Mouse (Mus musculus) embryonic fibroblast, embryonic 13.5 days (primary cell): ENCODE data around the gene Rab4a. TPM values are rescaled to one million over a fixed set of nuclear protein-coding genes. Genes with fewer than 3 reads are reported as not detected.

Source experiments
- H3K27ac ChIP-seq: 2 replicates; pipeline ENCODE4 v1.5.1; 2012; ENCODE audit warnings: low read length, control low read depth, inconsistent platforms; ENCODE audit not compliant: insufficient read depth
- H3K4me1 ChIP-seq: 2 replicates; pipeline ENCODE4 v1.6.1; 2011; ENCODE audit warnings: low read length; ENCODE audit not compliant: control insufficient read depth, insufficient read depth
- H3K4me3 ChIP-seq: 2 replicates; pipeline ENCODE4 v1.5.1; 2011; ENCODE audit warnings: mild to moderate bottlenecking, control low read depth, low read length; ENCODE audit not compliant: insufficient read depth
- CTCF ChIP-seq: IDR thresholded peaks from 2 replicates; pipeline ENCODE4 v1.5.1; 2011; ENCODE audit warnings: mild to moderate bottlenecking, control low read depth, low read length, moderate library complexity, borderline replicate concordance; ENCODE audit not compliant: insufficient read depth
- POLR2A ChIP-seq: IDR thresholded peaks from 2 replicates; pipeline ENCODE4 v1.6.1; 2011; ENCODE audit warnings: low read depth, mild to moderate bottlenecking, control low read depth, low read length, moderate library complexity
- polyA plus RNA-seq: library from polyadenylated mRNA; stranded (reverse); fragments of >200 nt; gene quantifications from 2 replicates; pipeline ENCODE4 v1.2.4, GENCODE M21; 2011; ENCODE audit warnings: low read depth; ENCODE audit not compliant: missing spikeins, insufficient read length

The Rab4a gene
- polyA plus RNA-seq, 1 experiment, result 22.0 TPM

GRCm38 (mm10) chr8:123858941-123859647 lies 53.3 kb downstream of the Rab4a start:
- Histone ChIP-seq H3K4me1 (no peaks in the 10 kb centered on the region), H3K4me3 (peak overlapping the region; percentile 72), H3K27ac (no peak overlapping the region)
- TF ChIP-seq POLR2A, result peak; percentile 43; the same call in 1 of the 2 replicates
- TF ChIP-seq CTCF, result no peak

DNA sequence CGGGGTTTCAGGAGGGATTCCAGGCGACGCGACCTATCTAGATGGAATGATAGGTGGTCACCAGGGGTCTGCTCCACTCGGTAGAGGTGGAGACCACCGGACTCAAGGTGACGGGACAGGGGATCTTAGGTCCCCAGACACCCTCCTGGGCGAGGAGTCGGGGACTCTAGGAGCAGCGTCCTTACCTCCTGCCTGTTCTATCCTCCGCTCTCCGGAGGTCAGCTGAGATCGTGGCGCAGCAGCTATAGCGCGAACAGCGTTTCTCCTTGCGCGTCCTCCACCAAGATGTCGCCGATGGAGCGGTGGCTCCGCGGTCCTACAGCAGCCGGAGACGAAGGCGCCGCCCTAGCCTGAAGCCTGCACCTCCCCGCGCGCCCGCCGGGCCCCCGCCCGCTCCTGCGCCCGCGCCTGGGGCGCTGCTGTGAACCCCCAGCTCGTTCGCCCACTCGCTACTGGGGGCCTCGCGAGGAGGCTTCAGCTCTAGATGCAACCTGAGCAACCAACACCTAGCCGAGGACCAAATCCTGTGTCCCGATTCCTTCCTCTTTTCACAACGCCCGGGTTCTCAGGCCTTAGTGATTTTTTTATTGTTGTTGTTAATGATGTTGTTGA lies 54.0 kb downstream of the Rab4a start, which contains the start of gene Ccsap:
Gene Ccsap, minus strand, starts transcription at position 562 of the 612 bp plus-strand sequence.
- Histone ChIP-seq H3K4me1 (no peaks in the 10 kb centered on the region), H3K27ac (no peak within 1 kb of the TSS), H3K4me3 (peak within 1 kb of the TSS; percentile 72)
- TF ChIP-seq POLR2A (peak; percentile 40; the same call in 1 of the 2 replicates), CTCF (no peak)

- Histone ChIP-seq H3K4me3 (peak overlapping the region; percentile 71; the same call in 1 of the 2 replicates), H3K4me1 (no peaks in the 10 kb centered on the region)
Measured at GRCm38 (mm10) chr8:123860386-123860785, 54.6 kb downstream of the Rab4a start.

DNA sequence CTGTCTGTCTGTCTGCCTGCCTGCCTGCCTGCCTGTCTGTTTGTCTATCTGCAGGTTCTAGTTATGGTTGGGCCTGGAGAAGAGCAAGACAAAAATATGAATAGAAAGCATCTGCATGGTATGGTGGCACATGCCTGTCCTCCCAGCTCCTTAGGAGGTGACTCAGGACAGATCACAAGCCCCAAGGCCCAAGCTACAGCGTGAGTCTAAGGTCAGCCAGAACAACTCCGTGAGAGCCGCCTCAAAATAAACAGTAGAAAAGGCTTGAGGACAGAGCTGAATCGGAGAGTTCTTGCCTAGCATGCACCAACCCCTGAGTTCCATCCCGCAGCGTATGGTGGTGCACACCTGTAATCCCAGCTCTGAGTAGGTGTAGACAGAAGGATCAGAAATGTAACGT lies 60.0 kb downstream of the Rab4a start:
- Histone ChIP-seq H3K27ac (no peak overlapping the region), H3K4me1 (peaks cover 10% of the 10 kb centered on the region), H3K4me3 (no peak overlapping the region)
- no peak for TF ChIP-seq POLR2A
- no peak for TF ChIP-seq CTCF

More at GRCm38 (mm10) chr8:123860386-123860785, 54.6 kb downstream of the Rab4a start:
- H3K27ac ChIP-seq, result no peak overlapping the region
- TF ChIP-seq CTCF, result no peak
- no peak for TF ChIP-seq POLR2A

DNA sequence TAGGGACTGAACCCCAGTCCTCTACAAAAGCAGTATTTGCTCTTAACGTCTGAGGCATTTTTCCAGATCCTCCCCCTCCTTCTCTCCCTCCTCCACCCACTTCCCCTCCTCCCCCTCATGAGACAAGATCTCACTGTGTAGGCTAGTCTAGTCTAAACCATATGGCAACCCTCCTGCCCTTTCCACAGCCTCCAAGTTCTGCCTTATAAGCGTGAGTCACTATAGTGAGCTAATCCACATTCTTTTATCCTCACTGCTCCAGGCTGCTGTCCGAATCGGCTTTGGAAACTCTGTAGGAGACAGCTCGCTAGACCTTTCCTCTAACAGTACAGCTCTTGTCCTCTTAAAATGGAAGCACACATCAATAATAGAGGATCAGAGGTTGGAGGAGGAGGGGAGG lies 61.2 kb downstream of the Rab4a start:
- H3K27ac ChIP-seq, result peak overlapping the region; percentile 73
- TF ChIP-seq POLR2A (no peak), CTCF (no peak)
- H3K4me3 ChIP-seq, result no peak overlapping the region
- peaks cover 10% of the 10 kb centered on the region for H3K4me1 ChIP-seq

DNA sequence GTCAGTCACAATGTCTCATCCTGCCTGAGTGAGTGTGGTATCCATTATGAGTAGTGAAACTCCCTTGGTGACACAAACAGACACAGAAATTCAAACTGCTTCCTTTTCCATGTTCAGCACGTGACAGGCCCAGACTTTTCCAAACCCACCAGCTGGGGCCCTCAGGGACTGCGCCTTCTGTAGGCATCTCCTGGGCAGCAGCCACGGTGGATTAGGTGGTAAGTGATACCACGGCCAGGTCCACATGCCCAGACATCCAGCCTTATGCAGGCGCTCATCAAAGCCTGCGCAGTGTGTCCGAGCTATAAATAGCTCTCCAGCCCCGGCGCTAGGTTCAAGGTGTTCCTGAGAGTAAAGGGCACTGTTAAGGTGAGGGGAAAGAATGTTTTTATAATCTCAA lies 66.3 kb downstream of the Rab4a start:
- H3K4me1 ChIP-seq, result peaks cover 8% of the 10 kb centered on the region
- no peak overlapping the region for H3K4me3 ChIP-seq
- TF ChIP-seq POLR2A (no peak), CTCF (no peak)
- no peak overlapping the region for H3K27ac ChIP-seq

- no peak for TF ChIP-seq POLR2A
- TF ChIP-seq CTCF, result no peak
- Histone ChIP-seq H3K27ac (no peak overlapping the region), H3K4me3 (no peak overlapping the region), H3K4me1 (no peaks in the 10 kb centered on the region)
Measured at GRCm38 (mm10) chr8:123873364-123873763, 67.6 kb downstream of the Rab4a start.

GRCm38 (mm10) chr8:123874324-123874723 lies 68.5 kb downstream of the Rab4a start:
- H3K4me1 ChIP-seq, result no peaks in the 10 kb centered on the region
- TF ChIP-seq CTCF, result no peak
- no peak for TF ChIP-seq POLR2A
- H3K27ac ChIP-seq, result no peak overlapping the region
- no peak overlapping the region for H3K4me3 ChIP-seq

GRCm38 (mm10) chr8:123877865-123878264 lies 72.1 kb downstream of the Rab4a start:
- Histone ChIP-seq H3K4me1 (no peaks in the 10 kb centered on the region), H3K27ac (no peak overlapping the region), H3K4me3 (no peak overlapping the region)
- TF ChIP-seq CTCF, result no peak

DNA sequence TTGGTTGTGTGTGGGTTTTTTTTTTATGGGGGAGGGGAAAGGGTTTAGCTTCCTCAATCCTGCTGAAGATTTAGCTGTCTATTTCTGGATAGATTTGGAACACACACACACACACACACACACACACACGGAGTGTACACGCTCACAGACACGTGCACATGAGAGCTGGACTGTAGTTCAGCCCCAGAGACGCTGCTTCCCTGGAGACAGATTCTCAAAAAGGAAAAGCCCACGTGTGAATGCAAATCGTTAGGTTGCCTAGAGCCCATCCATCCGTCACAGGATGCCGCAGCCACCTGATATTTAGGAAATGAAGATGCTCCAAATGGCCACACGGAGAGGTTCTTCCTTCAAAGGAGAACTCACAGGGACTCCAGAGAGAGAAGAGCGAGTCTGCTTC lies 74.5 kb downstream of the Rab4a start:
- Histone ChIP-seq H3K4me3 (no peak overlapping the region), H3K27ac (no peak overlapping the region), H3K4me1 (peaks cover 13% of the 10 kb centered on the region)
- TF ChIP-seq CTCF (no peak), POLR2A (no peak)
